In the genomic region with DNA sequence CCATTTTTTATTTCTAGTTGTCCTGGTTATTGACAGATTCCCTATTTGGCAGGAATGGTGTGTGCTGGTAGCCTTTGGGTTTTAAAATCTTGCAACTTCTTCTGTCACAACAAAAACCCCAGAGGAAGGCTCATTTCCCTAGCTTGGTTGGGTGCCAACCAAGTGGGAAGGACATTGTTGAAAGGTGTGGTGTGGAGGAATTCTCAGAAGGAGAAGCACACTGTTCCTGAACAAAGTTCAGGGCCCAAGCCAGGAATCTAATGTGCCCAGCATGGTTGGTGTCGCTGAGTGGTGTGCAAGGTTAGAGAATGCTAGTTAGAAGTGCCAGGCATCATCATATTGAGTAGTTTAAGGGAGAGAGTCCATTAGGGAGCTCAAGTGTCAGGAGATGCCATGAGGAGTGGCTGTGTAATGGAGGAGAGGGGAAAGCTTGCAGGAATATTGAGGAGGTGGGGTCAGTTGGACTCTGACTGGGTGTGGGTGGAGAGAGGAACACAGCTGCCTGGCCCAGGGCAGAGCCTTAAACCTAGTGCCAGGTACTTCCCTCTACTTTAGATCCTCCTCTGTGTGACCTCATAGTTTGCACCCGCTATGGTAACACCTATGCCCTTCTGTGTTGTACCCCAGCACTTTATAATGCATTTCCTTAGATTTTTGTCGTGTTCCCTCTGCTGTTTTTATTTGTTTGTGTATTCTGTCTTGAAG, we compare ENCODE assay signal across 11 mouse cellular contexts. TPM values are rescaled to one million over a fixed set of nuclear protein-coding genes. Genes with fewer than 3 reads are reported as not detected.
DNase-seq lines count a peak whose midpoint lies in the region; ATAC-seq and TF ChIP-seq lines count a peak whose summit lies in the region.
"Had no signal": no experiment of that assay in that cellular context is flagged by ENCODE, and none has a peak within 500 bp of the region (broad histone marks: within the 10 kb centered on the region; RNA-seq: fewer than 3 reads in every experiment).

No protein-coding gene starts in this region.

- TF ChIP-seq CTCF in left cerebral cortex, adult 2 months (IDR thresholded peaks at IDR 0.05), result no peak

- no peak overlapping the region for H3K27ac ChIP-seq in kidney, embryonic 14.5 days (ENCODE audit: low read depth, low read length)
- no peak overlapping the region for H3K27ac ChIP-seq in liver, embryonic 11.5 days (ENCODE audit: low read depth, low read length)
- no peak overlapping the region for H3K27ac ChIP-seq in left cerebral cortex, adult 2 months
- H3K27ac ChIP-seq: neural tube, embryonic 15.5 days had no signal

- peak; percentile 49 for DNase-seq in kidney, adult 9 months
- peak; percentile 82 for DNase-seq in fat pad, adult 2 months (ENCODE audit: extremely low read depth, low read depth, low spot score)
- DNase-seq in liver, embryonic 11.5 days (ENCODE audit: low spot score), result no peak
- peak; percentile 67 for DNase-seq in thymus, postnatal 0 days (ENCODE audit: low spot score)
- no peak for DNase-seq in left cerebral cortex, adult 2 months (ENCODE audit: extremely low spot score in 1 of 2, low spot score in 2 of 2)
- DNase-seq in cerebellum, postnatal 14 days, result no peak
- DNase-seq: lung, embryonic 14.5 days had no signal

- 85% methylated on average over 3 of the region's 3 CpGs for WGBS in kidney, embryonic 14.5 days
- 79% methylated on average over 3 of the region's 3 CpGs for WGBS in liver, embryonic 11.5 days

- H3K9ac ChIP-seq in kidney, embryonic 14.5 days (ENCODE audit: low read depth, low read length), result no peak overlapping the region
- no peak overlapping the region for H3K9ac ChIP-seq in liver, embryonic 11.5 days (ENCODE audit: low read depth, low read length)
- H3K9ac ChIP-seq: lung, embryonic 14.5 days; neural tube, embryonic 15.5 days had no signal

- no peaks in the 10 kb centered on the region for H3K9me3 ChIP-seq in kidney, embryonic 14.5 days (ENCODE audit: control insufficient read depth, low read length)
- H3K9me3 ChIP-seq in liver, embryonic 11.5 days (ENCODE audit: control insufficient read depth, low read length), result no peaks in the 10 kb centered on the region
- H3K9me3 ChIP-seq: neural tube, embryonic 15.5 days had no signal

- peaks cover 10% of the 10 kb centered on the region; the same call in 1 of the 2 replicates for H3K36me3 ChIP-seq in kidney, embryonic 14.5 days (ENCODE audit: control insufficient read depth, insufficient read depth, low read length)
- no peaks in the 10 kb centered on the region for H3K36me3 ChIP-seq in liver, embryonic 11.5 days (ENCODE audit: control insufficient read depth, insufficient read depth, low read length)
- H3K36me3 ChIP-seq: neural tube, embryonic 15.5 days had no signal

- no peak for ATAC-seq in kidney, embryonic 14.5 days (ENCODE audit: low FRiP score, low TSS enrichment)
- ATAC-seq in liver, embryonic 11.5 days (replicated peaks; ENCODE audit: low FRiP score), result no peak
- ATAC-seq: Patski had no signal

- no peak overlapping the region for H3K4me2 ChIP-seq in kidney, embryonic 14.5 days (replicated peaks; ENCODE audit: low read depth, low read length)
- peak overlapping the region; percentile 64 for H3K4me2 ChIP-seq in liver, embryonic 11.5 days
- H3K4me2 ChIP-seq: neural tube, embryonic 15.5 days had no signal

- peaks cover 12% of the 10 kb centered on the region; the same call in 1 of the 2 replicates for H3K4me1 ChIP-seq in kidney, embryonic 14.5 days (ENCODE audit: control insufficient read depth, insufficient read depth, low read length)
- H3K4me1 ChIP-seq in liver, embryonic 11.5 days (replicated peaks; ENCODE audit: control insufficient read depth, insufficient read depth, low read length), result peaks cover 29% of the 10 kb centered on the region

- no peaks in the 10 kb centered on the region for H3K27me3 ChIP-seq in kidney, embryonic 14.5 days (ENCODE audit: control insufficient read depth, insufficient read depth, low read length)
- H3K27me3 ChIP-seq in liver, embryonic 11.5 days (replicated peaks; ENCODE audit: control insufficient read depth, insufficient read depth, low read length), result no peaks in the 10 kb centered on the region
- H3K27me3 ChIP-seq: neural tube, embryonic 15.5 days; Patski had no signal

- no peak overlapping the region for H3K4me3 ChIP-seq in kidney, embryonic 14.5 days (ENCODE audit: low read length)
- H3K4me3 ChIP-seq in liver, embryonic 11.5 days (ENCODE audit: low read depth, low read length), result peak overlapping the region; percentile 78
- H3K4me3 ChIP-seq in left cerebral cortex, adult 2 months, result no peak overlapping the region
- H3K4me3 ChIP-seq: neural tube, embryonic 15.5 days had no signal

- intact Hi-C loops in left cerebral cortex, adult 2 months (cut with DNase I), result loop anchor here (10.0 kb wide), 1 partner anchor 310 kb away; the partner anchor contains the start of gene Pex7

RNA-seq across cellular contexts. Expression of gene Ifngr1, which starts 2.6 kb away (rescaled TPM):
- polyA plus RNA-seq in kidney, embryonic 14.5 days (2014; fragmentation: Nextera tagmentation; extraction: Ambion mirVana), result 45.6 and 52.7 TPM in 2 replicates
- 53.7 and 61.1 TPM in 2 replicates for polyA plus RNA-seq in liver, embryonic 11.5 days (2014; fragmentation: Nextera tagmentation; extraction: Ambion mirVana)
- polyA plus RNA-seq in thymus, postnatal 0 days (2015; fragmentation: Nextera tagmentation; extraction: Ambion mirVana), result 540 and 641 TPM in 2 replicates
- total RNA-seq in left cerebral cortex, adult 2 months (2021), result 10 to 100 TPM; 19.4 to 21.9 TPM

RNA-seq across cellular contexts. Expression of gene Il22ra2, which starts 27.4 kb away (rescaled TPM):
- polyA plus RNA-seq in kidney, embryonic 14.5 days (2014; fragmentation: Nextera tagmentation; extraction: Ambion mirVana), result not detected in 2 replicates
- polyA plus RNA-seq in liver, embryonic 11.5 days (2014; fragmentation: Nextera tagmentation; extraction: Ambion mirVana), result not detected in 2 replicates
- polyA plus RNA-seq in thymus, postnatal 0 days (2015; fragmentation: Nextera tagmentation; extraction: Ambion mirVana), result 0.10 and 0.12 TPM in 2 replicates
- not detected for total RNA-seq in left cerebral cortex, adult 2 months (2021)
- polyA plus RNA-seq: lung, embryonic 14.5 days; neural tube, embryonic 15.5 days; Patski; testis, adult 2 months had no signal

Comparison
In these comparisons a context has a peak if more than half of its experiments do, and no peak if none do; other contexts are left out.
1. DNase-seq: peak in kidney, adult 9 months (single experiment), fat pad, adult 2 months (single experiment) and thymus, postnatal 0 days (single experiment); none in liver, embryonic 11.5 days (single experiment), left cerebral cortex, adult 2 months (0 of 2) and cerebellum, postnatal 14 days (0 of 2).